Mouse (Mus musculus) olfactory bulb, adult 2 months (tissue): Measurements from ENCODE around the gene Pax1.

Source experiments
- CTCF ChIP-seq: fragments of 200-500 bp; IDR thresholded peaks from 2 replicates; pipeline ENCODE4 v1.5.1; 2012; ENCODE audit warnings: low read depth, mild to moderate bottlenecking, low read length, moderate library complexity; ENCODE audit not compliant: insufficient read depth
- POLR2A ChIP-seq: fragments of 200-500 bp; IDR thresholded peaks from 2 replicates; pipeline ENCODE4 v1.6.1; 2012; ENCODE audit warnings: mild to moderate bottlenecking, low read depth, low read length, moderate library complexity; ENCODE audit not compliant: insufficient read depth

DNA sequence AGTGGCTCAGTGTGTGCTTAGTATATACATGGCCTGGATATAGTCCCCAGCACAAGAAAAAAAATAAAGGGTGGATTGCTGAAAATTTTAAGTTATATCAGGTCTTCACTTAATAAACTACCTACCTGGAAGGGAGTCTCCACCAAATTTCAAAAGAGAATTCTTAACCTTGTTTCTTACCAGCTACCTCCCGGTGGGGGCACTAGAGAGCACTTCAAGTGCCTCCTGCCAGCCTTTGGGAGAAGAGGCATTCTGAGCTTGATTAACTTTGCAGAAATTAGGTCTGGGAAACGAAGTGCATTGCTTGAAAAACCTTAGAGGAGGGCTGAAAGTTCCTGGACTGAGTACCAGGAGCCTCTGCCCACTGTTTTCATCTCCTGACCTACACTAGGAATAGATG lies 19.5 kb upstream of the Pax1 start:
- TF ChIP-seq CTCF (no peak), POLR2A (no peak)
